Mouse (Mus musculus): Measurements from ENCODE around the gene Tedc2.

DNA sequence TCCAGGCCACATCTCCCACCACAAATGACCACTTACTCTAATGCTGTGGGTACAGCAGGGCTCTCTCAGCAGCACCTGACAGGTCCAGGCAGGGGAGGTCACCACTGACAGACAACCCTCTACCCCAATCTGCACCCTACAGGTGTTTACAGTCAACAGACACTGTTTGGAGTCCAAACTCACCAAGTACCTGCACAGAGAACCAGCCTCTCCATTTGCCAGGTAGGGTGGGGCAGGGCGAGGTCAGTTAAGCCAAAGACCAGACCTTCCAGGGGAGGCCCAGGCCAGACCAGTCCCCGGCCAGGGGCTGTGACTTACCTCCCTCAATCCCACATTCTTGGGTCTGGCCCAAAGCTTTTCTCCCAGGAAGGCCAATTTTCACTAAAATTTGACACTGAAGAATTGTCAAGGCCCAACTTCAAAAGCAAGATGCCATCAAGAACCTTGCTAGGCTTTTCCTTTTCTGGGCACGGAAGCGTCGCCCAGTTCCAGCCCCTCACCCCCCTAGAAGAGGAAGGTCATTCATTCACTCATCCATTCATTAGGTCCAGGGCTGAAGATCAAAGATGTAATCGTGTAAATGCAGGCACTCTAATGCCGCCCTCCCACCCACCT is 52.7 kb downstream of the Tedc2 start:
- TF ChIP-seq GATA1 (IDR thresholded peaks at IDR 0.05; ENCODE audit: low read depth, low read length) (no peak), ZC3H11A (IDR thresholded peaks at IDR 0.05; ENCODE audit: low read depth, low read length) (no peak), MAFK (IDR thresholded peaks at IDR 0.05; ENCODE audit: borderline replicate concordance, low read depth, low read length) (no peak), ZNF384 (IDR thresholded peaks at IDR 0.05; ENCODE audit: low read depth, low read length) (no peak), CTCF (IDR thresholded peaks at IDR 0.05 in 2 of 3, conservative IDR thresholded peaks at IDR 0.05 in 1 of 3; ENCODE audit: control insufficient read depth in 1 of 3, insufficient read depth in 1 of 3, low read depth in 2 of 3, low read length in 3 of 3, poor library complexity in 1 of 3, severe bottlenecking in 1 of 3) (no peak), MAZ (IDR thresholded peaks at IDR 0.05; ENCODE audit: low read depth, low read length) (no peak), TBP (IDR thresholded peaks at IDR 0.05; ENCODE audit: low read depth, low read length) (no peak), MXI1 (IDR thresholded peaks at IDR 0.05; ENCODE audit: low read depth, low read length) (no peak), EP300 (IDR thresholded peaks at IDR 0.05; ENCODE audit: low read depth in 1 of 2, low read length in 2 of 2) (no peak), NRF1 (IDR thresholded peaks at IDR 0.05; ENCODE audit: insufficient read depth, low read depth, low read length, poor library complexity, severe bottlenecking) (no peak), ETS1 (IDR thresholded peaks at IDR 0.05; ENCODE audit: low read depth, low read length) (no peak), MEF2A (IDR thresholded peaks at IDR 0.05; ENCODE audit: extremely low read depth, insufficient replicate concordance, low read depth, low read length, poor library complexity, severe bottlenecking) (no peak), GABPA (IDR thresholded peaks at IDR 0.05; ENCODE audit: low read depth, low read length) (no peak), POLR2A (IDR thresholded peaks at IDR 0.05; ENCODE audit: control insufficient read depth in 1 of 2, insufficient read depth in 1 of 2, low read depth in 1 of 2, low read length in 2 of 2, poor library complexity in 1 of 2) (no peak)

Data from MEL (cell line).